Mouse (Mus musculus) hindbrain, embryonic 11.5 days (tissue): ENCODE results near the gene Klhl22. TPM values are rescaled to one million over a fixed set of nuclear protein-coding genes. Genes with fewer than 3 reads are reported as not detected.
A peak's percentile ranks its signal among the peaks of the same experiment; 100 is the strongest.

ENCODE experiments used
- ATAC-seq: fragments of 200-750 bp; cut with Nextera tagmentation; 2 replicates; pipeline ENCODE4 v1.8.0; 2017; ENCODE audit warnings: mild to moderate bottlenecking, moderate TSS enrichment, moderate library complexity; ENCODE audit not compliant: low FRiP score
- DNase-seq: peaks from one replicate; pipeline ENCODE4 v3.0.0-alpha.2; 2015; ENCODE audit warnings: low spot score
- H3K27ac ChIP-seq: fragments of 300-500 bp; sonication (generic); 2 replicates; pipeline ENCODE4 v1.5.1; 2014; ENCODE audit warnings: mild to moderate bottlenecking, low read depth, low read length
- H3K27me3 ChIP-seq: fragments of 300-500 bp; sonication (generic); 2 replicates; pipeline ENCODE4 v1.6.1; 2014; ENCODE audit warnings: mild to moderate bottlenecking, low read length, moderate library complexity, mixed read lengths; ENCODE audit not compliant: control insufficient read depth, insufficient read depth
- H3K36me3 ChIP-seq: fragments of 300-500 bp; sonication (generic); 2 replicates; pipeline ENCODE4 v1.6.1; 2014; ENCODE audit warnings: mild to moderate bottlenecking, low read length, moderate library complexity, mixed read lengths; ENCODE audit not compliant: control insufficient read depth, insufficient read depth
- H3K4me1 ChIP-seq: fragments of 300-500 bp; sonication (generic); replicated peaks from 2 replicates; pipeline ENCODE4 v1.6.1; 2014; ENCODE audit warnings: low read length, mixed read lengths; ENCODE audit not compliant: control insufficient read depth, insufficient read depth
- H3K4me2 ChIP-seq: fragments of 300-500 bp; sonication (generic); replicated peaks from 2 replicates; pipeline ENCODE4 v1.6.1; 2014; ENCODE audit warnings: mild to moderate bottlenecking, low read depth, low read length
- H3K4me3 ChIP-seq: fragments of 300-500 bp; sonication (generic); 2 replicates; pipeline ENCODE4 v1.5.1; 2014; ENCODE audit warnings: low read depth, low read length
- H3K9ac ChIP-seq: fragments of 300-500 bp; sonication (generic); 2 replicates; pipeline ENCODE4 v1.6.1; 2014; ENCODE audit warnings: low read depth, low read length
- H3K9me3 ChIP-seq: fragments of 300-500 bp; sonication (generic); 2 replicates; pipeline ENCODE4 v1.6.1; 2016; ENCODE audit warnings: low read length; ENCODE audit not compliant: control insufficient read depth
- WGBS: fragments of 180-500 bp; shearing (Covaris S2); extraction: QIAGEN DNeasy Blood & Tissue Kit; methylation state at CpG from one replicate; pipeline ENCODE4 v1.1.7; 2014; 5-methylcytosine and 5-hydroxymethylcytosine counted together
- polyA plus RNA-seq: library from polyadenylated mRNA; unstranded; fragments of >200 nt; fragmentation: Nextera tagmentation; extraction: Ambion mirVana; gene quantifications from 2 replicates; pipeline ENCODE4 v1.2.1, GENCODE M21; 2014

The Klhl22 gene
- polyA plus RNA-seq, 1 experiment from 2014 or later = 45.0 TPM

GRCm38 (mm10) chr16:17830385-17831178 is 71.2 kb downstream of the Klhl22 start:
- no peaks in the 10 kb centered on the region for H3K9me3 ChIP-seq
- DNase-seq (no peak), ATAC-seq (no peak)
- no peak overlapping the region for H3K9ac ChIP-seq
- H3K27me3 ChIP-seq = peaks cover 51% of the 10 kb centered on the region
- H3K4me3 ChIP-seq = no peak overlapping the region
- peaks cover 3% of the 10 kb centered on the region for H3K4me1 ChIP-seq
- no peak overlapping the region for H3K27ac ChIP-seq
- H3K4me2 ChIP-seq = no peak overlapping the region
- H3K36me3 ChIP-seq = no peaks in the 10 kb centered on the region
- WGBS = 71% methylated on average over 10 of the region's 10 CpGs

- 16% methylated on average over 11 of the region's 11 CpGs for WGBS
- Histone ChIP-seq H3K27ac (no peak overlapping the region), H3K4me2 (no peak overlapping the region), H3K9me3 (no peaks in the 10 kb centered on the region), H3K4me1 (peaks cover 3% of the 10 kb centered on the region), H3K9ac (no peak overlapping the region), H3K36me3 (no peaks in the 10 kb centered on the region), H3K4me3 (no peak overlapping the region), H3K27me3 (peaks cover 56% of the 10 kb centered on the region)
- DNase-seq (no peak), ATAC-seq (no peak)
Measured at GRCm38 (mm10) chr16:17831781-17832180, 72.4 kb downstream of the Klhl22 start.

- Histone ChIP-seq H3K9ac (peak within 1 kb of the TSS; percentile 61), H3K27me3 (peaks cover 58% of the 10 kb centered on the region), H3K4me1 (peaks cover 3% of the 10 kb centered on the region), H3K4me3 (peak within 1 kb of the TSS; percentile 56), H3K36me3 (no peaks in the 10 kb centered on the region), H3K9me3 (no peaks in the 10 kb centered on the region), H3K4me2 (peak within 1 kb of the TSS; percentile 99), H3K27ac (peak within 1 kb of the TSS; percentile 47; the same call in 1 of the 2 replicates)
- ATAC-seq (no peak), DNase-seq (no peak)
- WGBS = 23% methylated on average over 7 of the region's 7 CpGs
Measured at GRCm38 (mm10) chr16:17832821-17833220, 73.4 kb downstream of the Klhl22 start, which contains the start of gene B830017H08Rik. Gene B830017H08Rik (plus strand): TSS chr16:17833121.

- H3K4me2 ChIP-seq = peak overlapping the region; percentile 99
- no peak for DNase-seq
- H3K9me3 ChIP-seq = no peaks in the 10 kb centered on the region
- peak overlapping the region; percentile 61 for H3K9ac ChIP-seq
- H3K4me3 ChIP-seq = peak overlapping the region; percentile 56
- peaks cover 58% of the 10 kb centered on the region for H3K27me3 ChIP-seq
- WGBS = 1% methylated on average over 24 of the region's 37 CpGs
- peaks cover 3% of the 10 kb centered on the region for H3K4me1 ChIP-seq
- peak; percentile 53 for ATAC-seq
- H3K27ac ChIP-seq = peak overlapping the region; percentile 47; the same call in 1 of the 2 replicates
- H3K36me3 ChIP-seq = no peaks in the 10 kb centered on the region
Measured at GRCm38 (mm10) chr16:17833321-17833680, 73.9 kb downstream of the Klhl22 start.

- Histone ChIP-seq H3K27ac (peak overlapping the region; percentile 47; the same call in 1 of the 2 replicates), H3K9ac (peak overlapping the region; percentile 61), H3K4me2 (peak overlapping the region; percentile 99), H3K9me3 (no peaks in the 10 kb centered on the region), H3K27me3 (peaks cover 58% of the 10 kb centered on the region), H3K4me1 (peaks cover 3% of the 10 kb centered on the region), H3K36me3 (no peaks in the 10 kb centered on the region), H3K4me3 (peak overlapping the region; percentile 56)
- DNase-seq = peak; percentile 63
- peak; percentile 58 for ATAC-seq
- under 1% methylated on average over 40 of the region's 103 CpGs for WGBS
Measured at GRCm38 (mm10) chr16:17833681-17834399, 74.4 kb downstream of the Klhl22 start.

GRCm38 (mm10) chr16:17834543-17834942 is 75.1 kb downstream of the Klhl22 start:
- Histone ChIP-seq H3K9ac (no peak overlapping the region), H3K27me3 (peaks cover 58% of the 10 kb centered on the region)

GRCm38 (mm10) chr16:17835481-17835880 is 76.1 kb downstream of the Klhl22 start:
- H3K4me1 ChIP-seq = peaks cover 3% of the 10 kb centered on the region
- WGBS = 51% methylated on average over 13 of the region's 13 CpGs
- DNase-seq (no peak), ATAC-seq (no peak)
- H3K9me3 ChIP-seq = no peaks in the 10 kb centered on the region
- peaks cover 57% of the 10 kb centered on the region for H3K27me3 ChIP-seq
- H3K27ac ChIP-seq = no peak overlapping the region
- H3K36me3 ChIP-seq = no peaks in the 10 kb centered on the region
- H3K4me3 ChIP-seq = no peak overlapping the region
- no peak overlapping the region for H3K4me2 ChIP-seq
- no peak overlapping the region for H3K9ac ChIP-seq

More at GRCm38 (mm10) chr16:17834543-17834942, 75.1 kb downstream of the Klhl22 start:
- Histone ChIP-seq H3K4me2 (peak overlapping the region; percentile 99; the same call in 1 of the 2 replicates), H3K9me3 (no peaks in the 10 kb centered on the region), H3K36me3 (no peaks in the 10 kb centered on the region), H3K4me3 (peak overlapping the region; percentile 56; the same call in 1 of the 2 replicates), H3K27ac (no peak overlapping the region), H3K4me1 (peaks cover 3% of the 10 kb centered on the region)
- no peak for ATAC-seq
- WGBS = 54% methylated on average over 7 of the region's 7 CpGs
- no peak for DNase-seq

- H3K4me1 ChIP-seq = no peaks in the 10 kb centered on the region; the same call in 1 of the 2 replicates
- no peak within 1 kb of the TSS for H3K27ac ChIP-seq
- DNase-seq = no peak
- no peak within 1 kb of the TSS for H3K4me3 ChIP-seq
- H3K27me3 ChIP-seq = peaks cover 31% of the 10 kb centered on the region
- no peaks in the 10 kb centered on the region for H3K9me3 ChIP-seq
- no peak for ATAC-seq
- peaks cover 9% of the 10 kb centered on the region; the same call in 1 of the 2 replicates for H3K36me3 ChIP-seq
- H3K4me2 ChIP-seq = no peak within 1 kb of the TSS
- 77% methylated on average over 6 of the region's 6 CpGs for WGBS
- H3K9ac ChIP-seq = no peak within 1 kb of the TSS
Measured at GRCm38 (mm10) chr16:17838051-17838450, 78.6 kb downstream of the Klhl22 start, which contains the start of gene Car15. Gene Car15 (minus strand): TSS chr16:17838364.
